Mouse (Mus musculus) thymus, adult 18-20 months (tissue): ENCODE results near the gene E4f1.

Experiments used
- DNase-seq, 2 experiments: peaks; one replicate each; pipeline ENCODE4 v3.0.0; 2022; ENCODE audit warnings: mixed read lengths in 2 of 2

Gene E4f1

DNA sequence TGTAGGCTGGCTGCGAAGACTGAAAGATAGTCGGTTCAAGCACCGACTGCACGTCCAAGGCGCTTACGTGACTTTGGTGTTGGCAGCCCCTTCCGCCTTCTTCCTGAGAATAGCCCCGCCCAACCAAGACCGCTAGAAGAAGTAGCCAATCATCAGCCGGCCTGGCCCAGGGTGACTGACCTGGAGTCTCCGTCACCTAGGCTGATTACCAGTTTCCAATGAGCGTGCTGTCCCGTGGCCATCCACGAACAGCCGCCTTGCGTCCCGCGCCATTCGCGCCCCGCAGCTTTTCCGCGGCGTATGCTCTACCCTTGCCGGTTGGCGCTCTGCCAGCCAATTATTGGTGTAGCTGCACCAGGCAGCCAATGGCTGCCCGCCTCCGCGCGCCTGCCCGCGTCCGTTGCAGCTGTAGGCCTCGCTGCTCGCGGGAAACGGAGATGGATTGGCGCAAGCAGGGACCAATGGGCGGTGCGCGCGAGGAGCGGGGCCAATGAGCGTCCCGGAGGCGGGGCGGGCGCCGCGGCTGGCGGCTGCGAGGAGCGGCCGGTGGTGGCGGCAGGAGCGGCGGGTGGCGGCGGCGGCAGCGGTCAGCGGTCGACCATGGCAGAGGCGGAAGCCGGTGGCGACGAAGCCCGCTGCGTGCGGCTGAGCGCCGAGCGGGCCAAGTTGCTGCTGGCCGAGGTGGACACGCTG is at the start of gene E4f1, which contains the start of gene Pgp:
E4f1 (minus strand) TSS at position 404 of the 693 bp plus-strand sequence.
Pgp (plus strand) TSS at position 483 of the 693 bp plus-strand sequence.
- DNase-seq: peak; percentile 97

DNA sequence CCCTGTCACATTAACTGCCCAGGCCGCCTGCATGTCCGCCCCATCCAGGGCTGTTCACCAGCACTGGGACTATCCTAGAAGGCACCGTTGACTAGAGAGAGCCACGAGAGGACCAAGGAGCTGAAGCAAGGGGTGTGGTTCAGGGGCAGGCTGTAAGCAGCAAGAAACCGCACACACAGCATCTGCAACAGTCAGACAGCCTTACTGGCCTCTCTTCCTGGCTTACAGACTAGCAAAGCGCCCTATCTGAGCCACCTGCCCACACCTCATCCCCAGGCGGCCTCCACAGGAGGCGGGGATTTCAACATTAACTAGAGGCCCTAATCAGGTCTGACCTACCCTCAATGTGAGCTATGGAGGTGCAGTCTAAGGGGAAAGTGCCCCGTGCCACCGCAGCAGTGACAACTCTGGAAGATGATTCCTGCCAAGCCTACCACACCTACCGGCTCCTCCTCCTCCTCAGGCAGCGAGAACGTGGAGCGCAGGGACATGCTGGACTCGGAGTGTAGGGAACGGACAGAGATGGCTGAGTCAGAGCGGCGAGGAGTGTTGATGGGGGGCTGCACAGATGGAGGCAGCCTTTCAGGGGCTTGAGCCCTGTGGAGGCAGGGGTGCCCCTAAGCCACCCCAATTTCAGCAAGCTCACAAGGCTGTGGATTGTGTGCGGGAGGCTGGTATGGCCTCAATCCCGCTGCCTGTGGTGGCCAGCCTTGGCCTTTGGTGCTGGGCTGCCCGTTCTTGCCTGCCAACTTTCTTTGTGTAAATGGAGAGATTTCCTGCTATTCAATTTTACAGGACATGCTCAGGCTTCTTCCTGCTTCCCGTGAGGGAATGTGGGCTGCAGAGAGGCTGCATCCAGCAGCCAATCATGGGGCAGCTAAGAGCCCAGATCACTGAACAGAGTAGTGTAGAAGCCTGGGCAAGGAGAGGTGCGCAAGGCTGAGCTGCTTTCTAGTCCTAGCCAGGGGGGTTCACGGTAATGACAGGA is 44.5 kb upstream of the E4f1 start:
- DNase-seq: no peak

DNA sequence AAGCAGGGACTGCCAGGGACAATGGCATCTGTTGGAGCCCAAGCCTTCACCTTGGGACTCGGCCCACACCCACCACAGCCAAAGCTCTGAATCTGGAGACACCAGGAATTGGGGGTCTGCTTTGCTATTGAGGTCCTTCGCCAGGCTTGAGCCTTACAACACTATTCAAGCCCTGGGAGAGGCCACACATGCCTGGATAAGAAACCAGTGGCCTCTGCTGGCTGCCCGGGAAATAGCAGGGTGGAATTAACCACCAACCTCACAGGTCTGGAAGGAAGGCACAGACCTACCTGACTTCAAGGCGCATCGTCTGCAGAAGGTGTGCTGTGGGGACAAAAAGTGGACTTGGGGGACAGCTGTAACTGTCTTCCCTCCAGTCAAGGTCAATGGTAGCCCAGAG is 43.5 kb upstream of the E4f1 start:
- DNase-seq: no peak

DNA sequence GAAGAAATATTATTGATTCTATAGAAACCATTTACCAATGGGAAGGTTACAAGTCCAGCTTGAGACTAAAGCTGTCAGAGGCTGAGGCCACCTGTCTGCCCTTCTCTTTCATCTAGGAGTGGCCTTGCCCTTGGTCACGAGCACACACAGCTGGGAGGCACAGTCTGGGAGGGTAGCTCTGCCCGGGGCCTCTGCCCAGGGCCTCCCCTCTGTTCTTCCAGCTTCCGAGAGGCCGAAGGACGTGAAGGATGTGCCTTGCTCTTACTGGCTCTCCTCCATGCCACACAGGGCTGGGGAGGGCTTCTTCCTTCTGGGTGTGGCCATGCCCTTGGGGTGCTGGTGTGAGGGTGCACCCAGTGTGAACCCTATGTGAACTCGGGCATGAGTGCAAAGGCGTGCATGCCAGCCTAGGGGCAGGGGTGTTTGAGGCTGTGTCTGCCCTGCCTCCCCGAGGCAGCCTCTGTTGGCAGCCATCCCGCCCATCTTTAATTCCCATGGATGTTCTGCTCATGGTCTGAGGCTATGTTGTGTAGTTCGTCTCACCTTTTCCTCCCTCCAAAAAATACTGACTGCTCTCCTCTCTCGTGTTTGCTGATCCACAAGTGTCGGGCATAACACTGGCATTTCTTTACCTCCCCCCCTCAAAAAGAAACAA is 37.8 kb upstream of the E4f1 start:
- no peak for DNase-seq

DNA sequence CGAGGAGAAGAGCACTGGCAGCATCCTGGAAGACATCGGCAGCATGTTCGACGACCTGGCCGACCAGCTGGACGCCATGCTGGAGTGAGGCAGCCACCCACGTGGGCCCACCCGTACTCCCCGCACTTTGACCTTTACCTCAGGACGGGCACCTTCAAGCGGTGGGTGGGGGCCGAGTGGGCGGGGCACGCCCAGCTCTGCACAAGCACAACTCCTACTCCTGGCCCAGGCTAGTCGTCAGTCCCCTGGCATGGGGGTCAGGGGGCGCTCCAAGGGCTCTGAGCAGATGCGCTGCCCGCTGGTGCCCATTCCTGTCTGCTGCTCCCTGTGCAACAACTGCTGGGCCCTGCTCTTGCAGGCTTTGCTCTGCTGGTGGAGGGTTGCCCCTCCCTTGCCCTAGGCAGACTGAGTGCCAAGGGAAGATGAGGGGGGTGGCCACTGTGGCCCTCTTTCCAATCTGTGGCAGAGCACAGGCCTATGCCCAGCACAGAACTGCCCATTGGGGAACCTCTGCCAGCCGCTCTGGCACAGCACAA is 37.1 kb upstream of the E4f1 start:
- DNase-seq: no peak

DNA sequence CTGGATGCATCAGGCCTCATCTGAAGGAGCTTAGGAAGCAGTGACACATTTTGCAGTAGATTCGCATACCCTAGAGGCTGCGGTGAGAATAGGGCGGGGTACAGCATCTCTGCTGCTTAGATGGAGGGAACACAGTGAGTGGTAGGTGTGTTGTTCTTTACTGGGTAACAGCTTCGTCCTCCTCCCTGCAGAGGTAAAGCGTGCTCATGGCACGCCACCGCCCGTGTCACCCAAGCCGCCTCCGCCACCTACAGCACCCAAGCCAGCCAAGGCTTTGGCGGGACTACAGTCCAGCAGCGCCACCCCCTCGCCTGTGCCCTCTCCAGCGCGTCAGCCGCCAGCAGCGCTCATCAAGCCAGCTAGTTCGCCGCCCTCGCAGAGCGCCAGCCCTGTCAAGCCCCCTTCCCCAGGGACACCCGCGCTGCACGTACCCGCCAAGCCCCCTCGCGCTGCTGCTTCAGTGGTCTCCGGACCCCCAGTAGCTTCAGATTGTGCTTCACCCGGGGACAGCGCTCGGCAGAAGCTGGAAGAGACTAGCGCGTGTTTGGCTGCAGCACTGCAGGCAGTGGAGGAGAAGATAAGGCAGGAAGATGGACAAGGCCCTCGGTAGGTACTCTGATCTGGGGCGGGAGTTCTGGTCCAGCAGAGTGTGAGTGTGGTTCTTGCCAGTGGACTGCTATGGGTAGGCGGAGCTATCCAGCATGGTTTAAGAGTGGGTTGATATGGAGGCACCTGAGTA is 36.4 kb upstream of the E4f1 start:
- DNase-seq: no peak

DNA sequence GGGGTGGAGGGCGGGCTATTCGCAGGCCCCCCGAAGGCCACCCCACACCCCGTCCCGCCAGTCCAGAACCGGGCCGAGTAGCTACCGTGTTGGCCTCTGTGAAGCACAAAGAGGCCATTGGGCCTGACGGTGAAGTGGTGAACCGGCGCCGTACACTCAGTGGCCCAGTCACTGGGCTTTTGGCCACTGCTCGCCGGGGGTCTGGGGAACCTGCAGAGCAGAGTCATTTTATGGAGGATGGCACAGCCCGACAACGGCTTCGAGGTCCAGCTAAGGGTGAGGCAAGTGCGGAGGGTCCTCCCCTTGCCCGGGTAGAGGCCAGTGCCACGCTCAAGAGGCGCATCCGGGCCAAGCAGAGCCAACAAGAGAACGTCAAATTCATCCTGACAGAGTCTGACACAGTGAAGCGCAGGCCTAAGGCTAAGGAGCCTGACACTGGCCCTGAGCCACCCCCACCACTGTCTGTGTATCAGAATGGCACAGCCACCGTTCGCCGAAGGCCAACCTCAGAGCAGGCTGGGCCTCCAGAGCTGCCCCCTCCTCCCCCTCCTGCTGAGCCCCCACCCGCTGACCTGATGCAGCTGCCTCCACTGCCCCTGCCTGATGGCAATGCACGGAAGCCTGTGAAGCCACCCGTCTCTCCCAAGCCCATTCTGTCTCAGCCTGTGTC is 35.3 kb upstream of the E4f1 start:
- no peak for DNase-seq

DNA sequence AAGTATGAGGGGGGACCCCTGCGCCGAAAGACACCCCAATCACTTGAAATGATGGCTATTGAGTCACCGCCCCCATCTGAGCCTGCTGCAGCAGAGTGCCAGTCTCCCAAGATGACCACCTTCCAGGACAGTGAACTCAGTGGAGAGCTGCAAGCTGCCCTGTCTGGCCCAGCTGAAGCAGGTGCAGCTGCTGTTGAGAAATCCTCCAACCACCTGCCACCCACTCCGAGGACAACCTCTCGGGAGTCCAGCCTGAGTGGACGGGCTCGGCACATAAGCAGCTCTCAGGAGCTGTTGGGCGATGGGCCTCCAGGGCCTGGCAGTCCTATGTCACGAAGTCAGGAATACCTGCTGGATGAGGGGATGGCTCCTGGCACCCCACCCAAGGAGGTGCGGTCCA is 34.0 kb upstream of the E4f1 start:
- DNase-seq: no peak

DNA sequence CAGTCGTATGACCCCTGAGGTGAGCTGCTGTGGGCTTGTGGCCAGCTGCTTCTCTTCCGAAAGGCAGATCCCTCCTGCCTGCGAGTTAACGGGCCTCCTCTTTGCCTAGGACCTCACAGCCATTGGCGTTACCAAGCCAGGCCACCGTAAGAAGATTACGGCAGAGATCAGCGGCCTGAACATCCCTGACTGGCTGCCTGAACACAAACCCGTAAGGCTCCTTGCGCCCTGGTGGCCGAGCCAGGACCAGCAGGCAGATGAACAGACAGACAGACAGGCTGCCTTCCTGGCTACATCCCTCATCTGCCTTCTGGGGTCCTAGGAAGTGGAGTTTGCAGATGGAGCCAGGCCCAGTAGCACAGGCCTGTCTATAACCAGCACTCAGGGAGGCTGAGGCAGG is 32.1 kb upstream of the E4f1 start:
- DNase-seq: no peak

DNA sequence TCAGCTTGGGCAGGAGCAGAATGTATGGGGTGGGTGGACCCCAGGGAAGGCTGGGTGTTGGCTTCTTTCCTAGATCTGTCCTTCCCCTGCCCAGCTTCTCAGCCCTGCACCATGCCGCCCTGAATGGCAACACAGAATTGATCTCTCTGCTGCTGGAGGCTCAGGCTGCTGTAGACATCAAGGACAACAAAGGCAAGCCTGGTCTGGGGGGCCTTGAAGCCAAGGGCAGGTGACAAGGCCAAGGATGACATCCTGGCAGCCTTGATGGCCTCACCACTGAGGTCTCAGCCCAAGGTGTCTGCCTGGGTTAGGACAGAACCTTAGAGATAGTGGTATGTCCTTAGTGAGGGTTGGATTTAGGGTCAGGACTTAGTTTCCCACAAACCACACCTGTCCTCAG is 25.9 kb upstream of the E4f1 start:
- DNase-seq: no peak

DNA sequence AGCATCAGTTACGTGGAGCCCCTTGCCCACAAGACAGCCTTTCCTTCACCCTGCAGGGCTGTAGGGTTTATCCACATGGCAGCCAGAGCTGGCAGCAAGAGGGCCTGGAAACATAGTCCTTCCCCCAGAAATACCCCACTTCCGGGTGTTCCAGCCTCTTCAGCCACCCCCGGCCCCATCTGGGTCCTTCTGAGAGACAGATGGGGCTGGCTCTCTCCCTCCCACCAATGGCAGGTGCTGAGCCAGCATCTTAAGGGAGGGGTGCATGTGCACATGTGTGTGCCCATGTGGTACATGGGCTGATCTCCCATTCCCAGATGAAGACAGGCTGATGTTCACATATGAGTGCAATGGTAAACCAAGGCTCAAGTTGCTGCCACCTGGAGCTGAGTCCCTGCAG is 25.3 kb upstream of the E4f1 start:
- no peak for DNase-seq

DNA sequence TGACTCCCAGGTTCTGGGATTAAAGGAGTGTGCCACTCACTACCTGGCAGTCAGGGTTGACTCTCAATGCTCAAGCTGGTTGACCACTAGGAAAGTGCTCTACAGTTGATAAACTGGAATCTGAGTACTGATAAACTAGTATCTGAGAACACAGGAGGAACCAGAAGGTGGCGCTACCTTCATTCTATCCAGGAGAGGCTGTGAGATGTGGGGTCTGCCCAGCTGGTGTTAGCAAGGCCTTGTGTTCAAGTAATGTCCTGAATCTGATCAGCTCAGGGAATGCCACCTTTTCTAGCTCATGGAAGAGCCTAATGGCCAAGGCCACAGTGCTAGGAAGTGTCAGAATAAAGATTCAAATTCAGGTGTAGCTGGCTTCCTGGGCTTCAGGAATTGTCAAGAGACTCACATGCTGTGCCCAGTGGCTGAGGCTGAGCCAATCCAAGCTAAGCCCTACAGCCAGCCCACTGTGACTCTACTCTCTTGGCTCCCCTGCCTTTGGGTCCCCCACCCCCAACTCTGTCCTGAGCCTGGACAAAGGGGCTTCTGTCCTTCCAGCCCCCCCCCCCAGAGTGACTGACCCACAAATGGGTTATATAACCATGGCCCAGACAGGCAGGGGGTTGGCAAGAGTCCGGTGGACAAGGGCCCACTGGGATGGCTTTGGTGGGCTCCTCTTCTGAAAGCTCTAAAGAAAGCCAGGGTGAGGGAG is 24.7 kb upstream of the E4f1 start:
- DNase-seq: no peak

DNA sequence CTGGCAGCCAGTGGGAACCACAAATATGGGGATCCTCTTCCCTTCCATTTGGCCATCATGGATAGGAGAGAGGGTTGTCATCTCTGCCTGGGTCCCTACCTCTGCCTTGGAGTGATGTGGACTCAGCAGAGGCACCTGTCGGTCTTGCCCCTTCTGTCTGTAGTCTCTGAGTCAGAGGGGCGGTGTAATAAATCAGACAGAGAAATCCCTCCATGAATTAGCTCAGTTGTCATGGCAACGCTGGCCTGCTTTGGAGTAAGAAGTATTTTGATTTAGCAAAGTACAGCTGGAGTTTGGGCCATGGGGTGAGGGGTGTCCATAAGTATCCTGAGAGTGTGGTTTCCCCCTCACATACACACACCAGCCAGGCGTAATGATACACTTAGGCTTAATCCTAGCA is 20.3 kb upstream of the E4f1 start:
- no peak for DNase-seq

DNA sequence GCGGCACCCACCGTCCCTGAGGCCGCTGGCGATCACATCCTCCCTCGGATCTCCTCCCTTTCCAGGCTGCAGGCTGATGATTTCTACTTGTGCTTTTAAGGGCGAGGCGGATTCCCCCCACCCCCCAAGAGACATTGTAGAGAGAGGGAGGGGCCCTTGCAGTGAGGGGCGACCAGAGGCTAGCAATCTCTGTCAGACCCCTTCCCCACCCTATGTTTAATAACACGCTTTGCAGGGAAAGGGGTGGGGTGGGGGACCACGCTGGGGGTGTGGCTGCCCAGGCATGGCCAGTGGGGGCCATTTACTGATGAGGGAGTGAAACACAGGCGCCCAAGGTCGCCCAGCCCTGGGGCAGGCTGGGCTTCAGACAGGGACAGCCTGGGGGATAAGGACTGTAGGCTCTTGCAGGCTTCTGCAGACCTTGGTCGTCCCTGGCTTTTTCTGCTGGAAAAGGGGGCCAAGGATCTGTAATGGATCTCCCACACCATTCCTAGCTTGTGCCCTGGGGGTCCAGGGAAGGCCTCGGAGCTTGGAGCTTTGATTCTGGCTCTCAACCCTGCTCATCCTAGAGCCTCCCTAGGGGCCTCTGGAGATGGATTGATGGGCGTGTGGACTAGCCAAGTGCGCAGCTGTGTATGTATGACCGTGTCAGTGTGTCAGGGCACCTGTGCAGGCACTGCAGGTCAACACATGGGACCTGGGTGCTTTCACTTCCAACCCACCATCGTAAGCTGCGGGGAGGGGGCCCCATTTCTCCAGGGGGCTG is 19.3 kb upstream of the E4f1 start:
- DNase-seq: no peak

DNA sequence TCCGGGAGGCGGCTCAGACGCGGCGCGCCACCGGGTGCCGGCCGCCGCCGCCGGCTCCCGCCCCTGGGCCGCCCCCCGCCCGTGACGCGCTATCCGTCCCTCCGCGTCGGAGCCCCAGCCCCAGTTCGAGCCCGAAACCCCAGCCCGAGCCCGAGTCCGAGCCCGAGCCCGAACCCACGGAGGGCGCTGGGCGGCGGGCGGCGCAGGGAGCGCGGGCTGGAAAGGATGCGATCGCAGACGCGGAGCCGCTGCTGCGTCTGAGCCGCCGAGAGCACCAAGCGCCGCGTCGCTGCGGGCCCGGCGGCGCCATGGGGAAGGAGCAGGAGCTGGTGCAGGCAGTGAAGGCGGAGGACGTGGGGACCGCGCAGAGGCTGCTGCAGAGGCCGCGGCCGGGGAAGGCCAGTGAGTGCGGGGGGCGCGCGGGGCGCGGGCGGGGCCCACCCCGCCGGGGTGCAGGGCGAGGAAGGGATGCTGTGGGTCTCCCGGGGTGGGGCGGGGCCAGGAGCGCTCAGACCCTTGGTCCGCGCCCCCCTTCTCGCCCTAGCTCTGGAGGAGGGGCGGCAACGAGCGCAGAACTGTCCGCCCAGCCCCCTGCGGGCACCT is 18.6 kb upstream of the E4f1 start:
- DNase-seq: no peak

DNA sequence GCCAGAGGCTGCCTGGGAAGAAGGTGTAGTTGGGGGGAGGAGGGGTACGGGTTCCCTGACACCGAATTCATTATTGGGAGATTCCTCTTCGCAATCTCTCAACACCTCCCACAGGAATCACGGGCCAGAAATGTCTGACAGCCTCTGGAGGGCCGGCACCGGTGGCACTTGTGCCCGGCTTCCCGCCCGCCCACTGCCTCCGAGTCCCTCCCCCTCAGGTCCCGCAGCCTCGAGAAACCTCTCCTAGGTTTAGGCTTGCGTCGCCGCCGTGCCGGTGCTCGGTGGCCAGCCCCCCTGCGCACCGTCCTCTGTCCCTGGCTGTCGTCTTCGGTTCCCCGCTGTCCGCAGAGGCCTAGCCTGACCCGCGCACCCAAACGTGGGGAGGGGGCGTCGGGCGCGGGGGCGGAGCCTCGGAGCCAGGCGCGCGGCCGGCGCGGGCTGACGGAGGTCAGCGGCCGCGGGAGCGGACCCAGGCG is 18.1 kb upstream of the E4f1 start, which contains the start of gene Caskin1:
Caskin1 (plus strand) TSS at position 416 of the 476 bp plus-strand sequence.
- no peak for DNase-seq

DNA sequence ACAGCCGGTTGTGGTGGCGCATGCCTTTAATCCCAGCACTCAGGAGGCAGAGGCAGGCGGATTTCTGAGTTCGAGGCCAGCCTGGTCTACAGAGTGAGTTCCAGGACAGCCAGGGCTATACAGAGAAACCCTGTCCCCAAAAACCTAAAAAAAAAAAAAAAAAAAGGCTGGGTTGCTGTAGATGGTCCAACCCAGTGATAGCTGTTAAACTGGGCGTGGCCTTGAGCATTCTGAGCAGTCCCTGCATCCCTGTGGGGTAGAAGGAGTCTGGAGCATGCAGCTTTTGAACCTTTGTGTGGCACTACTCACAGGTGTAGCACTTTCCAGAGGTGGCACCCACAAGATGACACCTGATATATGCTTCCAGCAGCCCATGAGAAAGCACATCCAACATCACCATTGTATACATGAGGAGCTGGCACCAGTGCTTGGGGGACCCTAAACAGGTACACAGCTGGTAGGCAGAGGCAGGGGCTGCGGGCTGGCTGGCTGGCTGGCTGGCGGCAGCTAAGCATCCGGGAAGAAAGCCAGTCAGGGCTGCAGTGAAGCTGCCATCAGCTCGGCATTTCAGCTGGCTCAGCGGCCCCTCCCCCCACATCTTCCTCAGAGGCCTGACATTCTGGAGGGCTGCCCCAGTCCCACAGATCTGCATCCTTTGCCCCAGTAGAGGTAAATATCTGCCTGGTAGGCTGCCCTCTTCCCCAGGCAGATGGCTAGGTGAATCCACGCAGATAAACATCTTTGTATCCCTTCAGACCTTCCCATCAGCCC is 15.2 kb upstream of the E4f1 start:
- DNase-seq: no peak

DNA sequence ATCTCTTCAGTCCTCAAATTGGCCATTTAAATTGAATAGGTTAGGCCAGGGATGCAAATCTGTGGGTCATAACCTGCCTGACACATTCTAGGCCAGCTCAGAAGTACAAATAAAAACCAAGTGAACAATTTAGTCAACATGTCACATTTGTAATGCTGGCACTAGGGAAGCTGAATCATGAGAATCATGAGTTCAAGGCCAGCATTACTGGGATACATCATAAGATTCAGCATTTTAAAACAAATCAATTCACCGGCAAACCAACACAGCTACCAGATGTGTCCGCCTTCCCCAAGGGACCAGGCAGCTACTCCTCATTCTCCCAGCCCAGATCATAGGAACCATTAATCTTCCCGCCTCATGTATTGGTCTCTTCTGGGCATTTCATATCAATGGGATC is 13.4 kb upstream of the E4f1 start:
- DNase-seq: no peak
